Mouse (Mus musculus) skeletal muscle tissue, postnatal 0 days (tissue): ENCODE measurements around the gene Elovl3. TPM values are rescaled to one million over a fixed set of nuclear protein-coding genes. Genes with fewer than 3 reads are reported as not detected.

Experiments used
- polyA plus RNA-seq: library from polyadenylated mRNA; unstranded; fragments of >200 nt; fragmentation: Nextera tagmentation; extraction: Ambion mirVana; gene quantifications from 2 replicates; pipeline ENCODE4 v1.2.1, GENCODE M21; 2015

Elovl3 gene
- 1.9 and 2.9 TPM in 2 replicates for polyA plus RNA-seq

GRCm38 (mm10) chr19:46131694-46132525, at the start of gene Elovl3:
Gene Elovl3 (plus strand): TSS chr19:46131897.

GRCm38 (mm10) chr19:46147511-46148371, 16.0 kb downstream of the Elovl3 start, which contains the start of gene Pitx3:
Gene Pitx3 (minus strand): TSS chr19:46148326.

GRCm38 (mm10) chr19:46152127-46152803, 20.6 kb downstream of the Elovl3 start, which contains the start of gene Gbf1:
Gene Gbf1 (plus strand): TSS chr19:46152509.

Other genes starting within 250 kb of the Elovl3 start
- gene Armh3, start 133.4 kb upstream of the Elovl3 start, polyA plus RNA-seq: 7.6 and 8.4 TPM in 2 replicates
- gene Hps6, start 128.4 kb upstream of the Elovl3 start, polyA plus RNA-seq: 3.8 and 4.7 TPM in 2 replicates
- gene Pprc1, start 87.0 kb upstream of the Elovl3 start, polyA plus RNA-seq: 9.8 and 9.9 TPM in 2 replicates
- gene Ldb1, start 86.7 kb upstream of the Elovl3 start, polyA plus RNA-seq: 47.4 and 50.2 TPM in 2 replicates
- 27.0 and 32.1 TPM in 2 replicates for gene Nolc1, start 56.0 kb upstream of the Elovl3 start, polyA plus RNA-seq
- gene Pitx3, start 16.4 kb downstream of the Elovl3 start, polyA plus RNA-seq: 29.3 and 30.5 TPM in 2 replicates
- 33.6 and 34.4 TPM in 2 replicates for gene Gbf1, start 20.6 kb downstream of the Elovl3 start, polyA plus RNA-seq
- gene Nfkb2, start 172.4 kb downstream of the Elovl3 start, polyA plus RNA-seq: 8.2 and 10.2 TPM in 2 replicates
- gene Psd, start 195.3 kb downstream of the Elovl3 start, polyA plus RNA-seq: 1.5 and 1.6 TPM in 2 replicates
- 7.3 and 8.7 TPM in 2 replicates for gene Fbxl15, start 196.3 kb downstream of the Elovl3 start, polyA plus RNA-seq
- gene Cuedc2, start 206.8 kb downstream of the Elovl3 start, polyA plus RNA-seq: 141 and 149 TPM in 2 replicates
- 1.6 and 2.4 TPM in 2 replicates for gene Mfsd13a, start 209.2 kb downstream of the Elovl3 start, polyA plus RNA-seq
- gene 2310034G01Rik, start 218.4 kb downstream of the Elovl3 start, polyA plus RNA-seq: 1.2 and 1.4 TPM in 2 replicates